Mouse (Mus musculus) heart, adult 2 months (tissue): ENCODE data around the gene Dyrk3. TPM values are rescaled to one million over a fixed set of nuclear protein-coding genes. Genes with fewer than 3 reads are reported as not detected.

Experiments used
- DNase-seq, 2 experiments: peaks; one replicate each; pipeline ENCODE4 v3.0.0; 2021
- H3K27ac ChIP-seq: fragments of 200-600 bp; 2 replicates; pipeline ENCODE4 v1.8.1; 2022
- H3K27me3 ChIP-seq: fragments of 200-500 bp; 2 replicates; pipeline ENCODE4 v1.6.1; 2012; ENCODE audit warnings: mild to moderate bottlenecking, low read length, inconsistent platforms, mixed read lengths; ENCODE audit not compliant: control insufficient read depth, insufficient read depth
- H3K36me3 ChIP-seq: fragments of 200-500 bp; 2 replicates; pipeline ENCODE4 v1.6.1; 2012; ENCODE audit warnings: low read length, inconsistent platforms; ENCODE audit not compliant: control insufficient read depth, insufficient read depth
- H3K4me1 ChIP-seq: fragments of 200-500 bp; 2 replicates; pipeline ENCODE4 v1.6.1; 2011; ENCODE audit warnings: low read length; ENCODE audit not compliant: control insufficient read depth, insufficient read depth
- H3K4me3 ChIP-seq: fragments of 200-600 bp; 2 replicates; pipeline ENCODE4 v1.8.1; 2022
- H3K79me2 ChIP-seq: fragments of 200-500 bp; replicated peaks from 2 replicates; pipeline ENCODE4 v1.6.1; 2012; ENCODE audit warnings: mild to moderate bottlenecking, inconsistent platforms, low read length, moderate library complexity, mixed read lengths; ENCODE audit not compliant: control insufficient read depth, insufficient read depth
- H3K9ac ChIP-seq: fragments of 200-500 bp; 2 replicates; pipeline ENCODE4 v1.6.1; 2012; ENCODE audit warnings: low read depth, mild to moderate bottlenecking, control low read depth, inconsistent platforms, low read length, mixed read lengths
- CTCF ChIP-seq: fragments of 200-600 bp; IDR thresholded peaks from 2 replicates; pipeline ENCODE4 v1.8.1; 2022; ENCODE audit warnings: antibody characterized with exemption, mild to moderate bottlenecking, moderate library complexity
- EP300 ChIP-seq: fragments of 200-500 bp; IDR thresholded peaks from 2 replicates; pipeline ENCODE4 v1.6.1; 2011; ENCODE audit warnings: low read depth, low read length, control low read depth; ENCODE audit not compliant: insufficient read depth
- POLR2A ChIP-seq: fragments of 200-500 bp; IDR thresholded peaks from 2 replicates; pipeline ENCODE4 v1.6.1; 2011; ENCODE audit warnings: mild to moderate bottlenecking, low read depth, low read length, control low read depth; ENCODE audit not compliant: insufficient read depth
- WGBS: fragments of 180-500 bp; shearing (Covaris S2); methylation state at CpG from one replicate; pipeline ENCODE4 v1.1.7; 2018; 5-methylcytosine and 5-hydroxymethylcytosine counted together
- intact Hi-C: fragments of 180-260 bp; cut with DNase I; formaldehyde crosslinking; loops from one replicate; pipeline ENCODE4 v1.15.1; 2025
- polyA plus RNA-seq: library from polyadenylated mRNA; depleted of rRNA; stranded (reverse); fragments of >200 nt; gene quantifications from 2 replicates; pipeline ENCODE4 v1.2.3, GENCODE M21; 2012
- total RNA-seq, 2 experiments: library from RNA; stranded (reverse); gene quantifications; 2 replicates each; pipeline ENCODE4 v1.2.3; 2021

Gene Dyrk3
- total and polyA plus RNA-seq, 3 experiments: 0.16 to 0.70 (median 0.48) TPM

DNA sequence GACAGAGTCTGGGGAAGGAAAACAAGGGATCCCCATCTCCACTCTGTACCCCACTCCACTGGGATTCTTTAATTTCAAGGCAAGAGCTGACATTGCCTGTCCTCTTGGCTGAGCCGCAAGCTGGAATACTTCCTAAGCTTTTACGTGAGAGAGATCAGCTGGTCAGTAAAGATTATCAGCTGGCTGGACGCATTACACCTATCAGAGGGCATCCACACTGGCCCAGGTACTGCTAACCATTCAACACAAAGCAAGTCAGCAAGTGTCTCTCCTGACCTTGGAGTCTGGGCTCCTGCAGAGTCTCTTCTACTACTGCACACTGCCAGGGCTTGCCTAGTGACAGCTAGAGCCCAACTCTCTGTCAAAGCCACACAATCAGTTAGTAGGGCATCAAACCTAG lies 46.7 kb downstream of the Dyrk3 start:
- Histone ChIP-seq H3K79me2 (peaks cover 13% of the 10 kb centered on the region), H3K9ac (no peak overlapping the region), H3K4me1 (peaks cover 55% of the 10 kb centered on the region), H3K27me3 (no peaks in the 10 kb centered on the region), H3K36me3 (peaks cover 14% of the 10 kb centered on the region), H3K27ac (peak overlapping the region; percentile 87), H3K4me3 (0 out of 2 replicates have a peak overlapping the region, but pooled peaks have one; percentile 5)
- intact Hi-C loops: loop anchor here (10.0 kb wide), 1 partner anchor 377 kb away; the partner anchor contains the start of genes Gm29427 and Yod1
- DNase-seq: peak in 1 of 2 experiments; percentile 53
- 45% methylated on average over 3 of the region's 3 CpGs for WGBS
- TF ChIP-seq CTCF (no peak), EP300 (0 out of 2 replicates have a peak, but pooled peaks have one; percentile 57)

DNA sequence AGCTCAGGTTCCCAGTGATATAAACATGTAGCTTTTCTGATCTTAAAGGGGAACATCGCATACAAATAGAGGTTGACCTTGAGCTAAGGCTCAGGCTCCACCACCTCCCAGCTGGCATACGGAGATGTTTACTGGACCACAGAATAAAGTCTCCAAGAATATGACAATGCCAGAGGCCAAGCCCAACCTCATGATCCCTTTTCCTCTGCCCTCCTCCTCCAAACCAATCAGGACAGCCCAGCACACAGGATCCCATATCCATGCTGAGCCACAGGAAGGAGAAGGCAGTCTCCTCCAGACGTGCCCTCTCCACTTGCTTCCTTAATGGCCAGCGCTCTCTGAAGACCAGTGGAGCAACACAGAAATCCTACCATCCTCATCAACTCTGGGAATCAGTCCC lies 47.3 kb downstream of the Dyrk3 start:
- Histone ChIP-seq H3K36me3 (peaks cover 14% of the 10 kb centered on the region), H3K4me1 (peaks cover 54% of the 10 kb centered on the region), H3K9ac (peak overlapping the region; percentile 3; the same call in 1 of the 2 replicates), H3K27me3 (no peaks in the 10 kb centered on the region), H3K4me3 (0 out of 2 replicates have a peak overlapping the region, but pooled peaks have one; percentile 5), H3K27ac (peak overlapping the region; percentile 87), H3K79me2 (peaks cover 13% of the 10 kb centered on the region)
- no peak for TF ChIP-seq EP300
- peak; percentile 47; the same call in 1 of the 2 replicates for TF ChIP-seq POLR2A
- intact Hi-C loops: loop anchor here (10.0 kb wide), 1 partner anchor 376 kb away; the partner anchor contains the start of genes Gm29427 and Yod1
- DNase-seq: peak in 1 of 2 experiments; percentile 56
- WGBS: 27% methylated on average over 4 of the region's 4 CpGs

DNA sequence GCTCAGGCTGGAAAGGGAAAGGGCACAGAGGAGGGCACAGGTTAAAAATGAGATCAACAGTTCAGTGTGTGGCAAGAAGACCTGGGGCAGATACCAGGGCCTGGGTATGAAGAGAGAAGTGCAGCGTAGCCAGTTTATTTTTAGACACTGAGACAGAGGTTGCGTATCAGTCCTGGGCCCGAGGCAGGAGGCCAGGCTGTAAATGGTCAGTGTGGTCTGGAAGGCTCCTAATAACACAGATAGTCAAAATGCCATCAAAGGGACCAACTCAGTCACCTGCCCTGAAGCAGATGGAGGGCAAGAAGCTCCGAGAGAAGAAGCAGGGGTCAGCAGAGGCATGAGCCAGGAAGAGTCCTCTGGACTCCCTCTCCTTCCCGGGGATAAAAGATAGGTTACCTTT lies 47.9 kb downstream of the Dyrk3 start:
- Histone ChIP-seq H3K4me1 (peaks cover 53% of the 10 kb centered on the region), H3K36me3 (peaks cover 10% of the 10 kb centered on the region), H3K27me3 (no peaks in the 10 kb centered on the region), H3K79me2 (peaks cover 13% of the 10 kb centered on the region), H3K4me3 (no peak overlapping the region), H3K27ac (peak overlapping the region; percentile 87), H3K9ac (peak overlapping the region; percentile 54)
- intact Hi-C loops: loop anchor here (10.0 kb wide), 1 partner anchor 375 kb away; the partner anchor contains the start of genes Gm29427 and Yod1
- WGBS: 27% methylated on average over 5 of the region's 5 CpGs
- peak in 1 of 2 experiments; percentile 75 for DNase-seq
- TF ChIP-seq EP300: peak; percentile 73; the same call in 1 of the 2 replicates
- TF ChIP-seq CTCF: no peak
- peak; percentile 42; the same call in 1 of the 2 replicates for TF ChIP-seq POLR2A

DNA sequence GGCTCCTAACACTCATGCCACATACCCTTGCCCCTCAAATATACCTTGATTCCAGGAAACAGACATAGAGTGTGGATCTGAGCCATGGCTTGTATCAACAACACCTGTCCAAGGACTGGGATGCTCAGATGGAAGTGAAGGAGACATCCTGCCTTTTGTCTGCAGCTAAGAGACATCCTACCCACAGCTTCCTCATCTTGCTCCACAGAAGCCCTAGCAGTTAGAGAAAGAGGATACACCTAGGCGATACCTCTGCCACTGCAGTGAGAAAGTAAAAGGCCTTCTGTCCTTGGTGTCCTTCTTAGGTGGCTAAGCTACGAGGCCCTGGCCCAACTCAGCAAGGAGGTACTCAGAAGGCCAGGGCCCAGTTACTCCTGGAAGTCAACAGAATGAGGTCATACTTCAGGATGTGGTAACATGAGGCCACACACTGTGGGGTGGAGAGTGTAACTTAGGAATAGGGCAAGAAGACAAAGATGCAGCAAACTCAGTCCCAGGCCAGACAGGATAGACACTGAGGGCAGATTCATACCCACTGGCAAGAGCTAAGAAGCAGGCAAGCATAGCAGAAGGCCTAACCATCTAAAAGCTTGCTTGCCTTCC lies 48.5 kb downstream of the Dyrk3 start:
- H3K36me3 ChIP-seq: peaks cover 13% of the 10 kb centered on the region
- H3K9ac ChIP-seq: peak overlapping the region; percentile 54
- intact Hi-C loops: loop anchor here (2.0 to 10.0 kb wide), 2 partner anchors 29 to 375 kb away; partner anchors contain the start of genes Gm29427 and Yod1
- H3K27ac ChIP-seq: peak overlapping the region; percentile 87
- H3K4me1 ChIP-seq: peaks cover 54% of the 10 kb centered on the region
- no peaks in the 10 kb centered on the region for H3K27me3 ChIP-seq
- TF ChIP-seq EP300: no peak
- TF ChIP-seq CTCF: no peak
- TF ChIP-seq POLR2A: no peak
- 35% methylated on average over 2 of the region's 2 CpGs for WGBS
- peak in 1 of 2 experiments; percentile 57 for DNase-seq
- peaks cover 10% of the 10 kb centered on the region for H3K79me2 ChIP-seq
- H3K4me3 ChIP-seq: no peak overlapping the region

DNA sequence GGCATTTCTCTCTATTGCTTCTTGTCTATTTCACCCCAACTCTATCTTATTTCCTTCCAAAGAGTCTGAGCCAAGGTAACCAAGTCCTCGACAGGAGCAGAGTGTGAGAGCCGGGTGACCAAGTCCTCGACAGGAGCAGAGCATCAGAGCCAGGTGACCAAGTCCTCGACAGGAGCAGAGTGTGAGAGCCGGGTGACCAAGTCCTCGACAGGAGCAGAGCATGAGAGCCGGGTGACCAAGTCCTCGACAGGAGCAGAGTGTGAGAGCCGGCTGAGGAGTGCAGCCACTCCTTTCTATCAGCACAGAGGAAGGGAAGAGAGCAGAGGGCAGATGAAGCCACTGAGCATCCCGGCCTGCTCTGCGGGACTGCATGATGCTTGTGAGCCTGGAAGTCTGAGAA lies 49.6 kb downstream of the Dyrk3 start:
- Histone ChIP-seq H3K79me2 (peaks cover 9% of the 10 kb centered on the region), H3K27ac (peak overlapping the region; percentile 87), H3K36me3 (peaks cover 16% of the 10 kb centered on the region), H3K9ac (no peak overlapping the region), H3K27me3 (no peaks in the 10 kb centered on the region), H3K4me1 (peaks cover 61% of the 10 kb centered on the region), H3K4me3 (no peak overlapping the region)
- TF ChIP-seq EP300 (no peak), CTCF (no peak), POLR2A (no peak)
- intact Hi-C loops: loop anchor here (2.0 kb wide), 1 partner anchor 28 kb away; no protein-coding TSS in a partner anchor
- WGBS: 40% methylated on average over 11 of the region's 11 CpGs
- no peak for DNase-seq

DNA sequence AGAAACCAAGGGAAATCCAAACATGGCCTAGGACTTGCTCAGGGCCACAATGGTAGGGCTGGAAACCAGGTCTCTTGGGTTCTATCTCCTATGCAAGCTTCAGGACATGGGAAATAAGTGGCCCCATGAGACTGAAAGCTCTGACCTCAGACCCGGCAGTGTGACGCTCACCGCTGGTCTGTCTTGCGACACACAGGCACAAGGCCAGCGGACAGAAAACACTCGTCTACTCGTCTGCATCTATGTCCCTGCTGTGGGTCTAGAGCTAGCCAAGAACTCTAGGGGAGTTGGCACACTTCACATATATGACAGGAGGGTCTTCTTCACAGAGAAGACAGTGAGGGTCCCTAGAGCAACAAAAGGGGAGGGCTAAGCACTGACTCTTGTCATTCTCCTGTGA lies 51.2 kb downstream of the Dyrk3 start:
- intact Hi-C loops: no loop called here
- H3K27me3 ChIP-seq: no peaks in the 10 kb centered on the region
- peaks cover 58% of the 10 kb centered on the region for H3K4me1 ChIP-seq
- DNase-seq: peak; percentile 79 to 80
- no peak overlapping the region for H3K9ac ChIP-seq
- H3K36me3 ChIP-seq: peaks cover 16% of the 10 kb centered on the region
- H3K4me3 ChIP-seq: no peak overlapping the region
- WGBS: 10% methylated on average over 7 of the region's 7 CpGs
- TF ChIP-seq EP300 (no peak), POLR2A (no peak), CTCF (no peak)
- peak overlapping the region; percentile 55 for H3K27ac ChIP-seq
- 0 out of 2 replicates have a peak, but pooled peaks cover 3% of the 10 kb centered on the region for H3K79me2 ChIP-seq
